Mouse (Mus musculus): ENCODE measurements around the gene Magi3. TPM values are rescaled to one million over a fixed set of nuclear protein-coding genes. Genes with fewer than 3 reads are reported as not detected.

Gene Magi3
- 1.7 TPM in 1 of 2 replicates, not detected in the other for total RNA-seq (2015; ENCODE audit: low replicate concordance)
- total RNA-seq (2017; ENCODE audit: low replicate concordance): 2.2 and 4.3 TPM in 2 replicates

- ATAC-seq (replicated peaks; ENCODE audit: low FRiP score, poor library complexity, severe bottlenecking): peak; percentile 99
Measured at GRCm38 (mm10) chr3:104220295-104220965, at the start of gene Magi3. Magi3 (minus strand) TSS chr3:104220374.

GRCm38 (mm10) chr3:104264530-104265145 lies 44.5 kb upstream of the Magi3 start:
- no peak for ATAC-seq (replicated peaks; ENCODE audit: low FRiP score, poor library complexity, severe bottlenecking)

GRCm38 (mm10) chr3:104260221-104260620 lies 40.0 kb upstream of the Magi3 start:
- ATAC-seq (replicated peaks; ENCODE audit: low FRiP score, poor library complexity, severe bottlenecking): no peak

GRCm38 (mm10) chr3:104259168-104259567 lies 39.0 kb upstream of the Magi3 start:
- ATAC-seq (replicated peaks; ENCODE audit: low FRiP score, poor library complexity, severe bottlenecking): no peak

GRCm38 (mm10) chr3:104257041-104257440 lies 36.9 kb upstream of the Magi3 start:
- no peak for ATAC-seq (replicated peaks; ENCODE audit: low FRiP score, poor library complexity, severe bottlenecking)

GRCm38 (mm10) chr3:104253760-104254159 lies 33.6 kb upstream of the Magi3 start:
- no peak for ATAC-seq (replicated peaks; ENCODE audit: low FRiP score, poor library complexity, severe bottlenecking)

- no peak for ATAC-seq (replicated peaks; ENCODE audit: low FRiP score, poor library complexity, severe bottlenecking)
Measured at GRCm38 (mm10) chr3:104247850-104248249, 27.7 kb upstream of the Magi3 start.

GRCm38 (mm10) chr3:104247057-104247456 lies 26.9 kb upstream of the Magi3 start:
- no peak for ATAC-seq (replicated peaks; ENCODE audit: low FRiP score, poor library complexity, severe bottlenecking)

GRCm38 (mm10) chr3:104244373-104244772 lies 24.2 kb upstream of the Magi3 start:
- no peak for ATAC-seq (replicated peaks; ENCODE audit: low FRiP score, poor library complexity, severe bottlenecking)

- ATAC-seq (replicated peaks; ENCODE audit: low FRiP score, poor library complexity, severe bottlenecking): no peak
Measured at GRCm38 (mm10) chr3:104243972-104244371, 23.8 kb upstream of the Magi3 start.

GRCm38 (mm10) chr3:104239785-104240184 lies 19.6 kb upstream of the Magi3 start:
- no peak for ATAC-seq (replicated peaks; ENCODE audit: low FRiP score, poor library complexity, severe bottlenecking)

- no peak for ATAC-seq (replicated peaks; ENCODE audit: low FRiP score, poor library complexity, severe bottlenecking)
Measured at GRCm38 (mm10) chr3:104239376-104239775, 19.2 kb upstream of the Magi3 start.

GRCm38 (mm10) chr3:104237846-104238440 lies 17.8 kb upstream of the Magi3 start:
- ATAC-seq (replicated peaks; ENCODE audit: low FRiP score, poor library complexity, severe bottlenecking): no peak

GRCm38 (mm10) chr3:104236029-104236428 lies 15.9 kb upstream of the Magi3 start:
- no peak for ATAC-seq (replicated peaks; ENCODE audit: low FRiP score, poor library complexity, severe bottlenecking)

- ATAC-seq (replicated peaks; ENCODE audit: low FRiP score, poor library complexity, severe bottlenecking): no peak
Measured at GRCm38 (mm10) chr3:104235099-104235498, 14.9 kb upstream of the Magi3 start.

- no peak for ATAC-seq (replicated peaks; ENCODE audit: low FRiP score, poor library complexity, severe bottlenecking)
Measured at GRCm38 (mm10) chr3:104233366-104234312, 13.5 kb upstream of the Magi3 start.

GRCm38 (mm10) chr3:104227438-104228111 lies 7.4 kb upstream of the Magi3 start:
- no peak for ATAC-seq (replicated peaks; ENCODE audit: low FRiP score, poor library complexity, severe bottlenecking)

- no peak for ATAC-seq (replicated peaks; ENCODE audit: low FRiP score, poor library complexity, severe bottlenecking)
Measured at GRCm38 (mm10) chr3:104226731-104227130, 6.6 kb upstream of the Magi3 start.

GRCm38 (mm10) chr3:104221156-104221555 lies 982 bp upstream of the Magi3 start:
- ATAC-seq (replicated peaks; ENCODE audit: low FRiP score, poor library complexity, severe bottlenecking): no peak
